Mouse (Mus musculus): ENCODE measurements around the gene Dppa5a. TPM values are rescaled to one million over a fixed set of nuclear protein-coding genes. Genes with fewer than 3 reads are reported as not detected.

The Dppa5a gene
- total RNA-seq, 4 experiments from 2014 or later, result 0.98 TPM; not detected in 3

Other genes starting within 250 kb of the Dppa5a start
- 10 to 100 TPM; 50.5 to 52.8 (median 51.7) TPM for gene Gsta4, start 185.4 kb downstream of the Dppa5a start, total RNA-seq (2022)
- not detected for gene Gsta1, start 137.5 kb downstream of the Dppa5a start, total RNA-seq (2022)
- not detected for gene Gm3776, start 111.0 kb downstream of the Dppa5a start, total RNA-seq (2022)
- gene Gm10639, start 78.3 kb downstream of the Dppa5a start, total RNA-seq (2022), result not detected
- gene Omt2a, start 53.4 kb downstream of the Dppa5a start, total RNA-seq (2022), result not detected
- not detected for gene Omt2b, start 40.6 kb downstream of the Dppa5a start, total RNA-seq (2022)
- 1 to 10 TPM in 1 of 4 experiments, under 1 TPM in 2, not detected in 1; 0.45 to 2.6 (median 0.64) TPM for gene Gsta2, start 12.4 kb downstream of the Dppa5a start, total RNA-seq (2022)
- gene Ooep, start 10.5 kb upstream of the Dppa5a start, total RNA-seq (2022), result under 1 TPM in 1 of 4 experiments, not detected in 3; 0.14 TPM
- under 1 TPM in 2 of 4 experiments, not detected in 2; 0.14 to 0.20 TPM for gene Ddx43, start 27.6 kb upstream of the Dppa5a start, total RNA-seq (2022)
- gene Cgas, start 75.1 kb upstream of the Dppa5a start, total RNA-seq (2022), result 1 to 10 TPM in 2 of 4 experiments, under 1 TPM in 2; 0.68 to 1.5 (median 0.91) TPM
- gene Mto1, start 80.0 kb upstream of the Dppa5a start, total RNA-seq (2022), result 10 to 100 TPM; 20.4 to 27.7 (median 26.1) TPM
- gene Gm17324, start 80.6 kb upstream of the Dppa5a start, total RNA-seq (2022), result 1 to 10 TPM in 1 of 4 experiments, under 1 TPM in 3; 0.60 to 1.3 (median 0.79) TPM
- gene Eef1a1, start 121.0 kb upstream of the Dppa5a start, total RNA-seq (2022), result 1,000 to 10,000 TPM; 2,504 to 3,682 (median 3,062) TPM
- 10 to 100 TPM; 20.0 to 22.5 (median 20.9) TPM for gene Slc17a5, start 219.9 kb upstream of the Dppa5a start, total RNA-seq (2022)
- 1 to 10 TPM; 2.2 to 5.3 (median 3.7) TPM for gene Cd109, start 247.4 kb upstream of the Dppa5a start, total RNA-seq (2022)

All from layer of hippocampus, adult 8-10 months (tissue).